Mouse (Mus musculus): Measurements from ENCODE around the gene Slco1a4. TPM values are rescaled to one million over a fixed set of nuclear protein-coding genes. Genes with fewer than 3 reads are reported as not detected.

The Slco1a4 gene
- 0.13 TPM in 1 of 2 replicates, not detected in the other for polyA plus RNA-seq (2015; fragmentation: Nextera tagmentation; extraction: Ambion mirVana)

DNA sequence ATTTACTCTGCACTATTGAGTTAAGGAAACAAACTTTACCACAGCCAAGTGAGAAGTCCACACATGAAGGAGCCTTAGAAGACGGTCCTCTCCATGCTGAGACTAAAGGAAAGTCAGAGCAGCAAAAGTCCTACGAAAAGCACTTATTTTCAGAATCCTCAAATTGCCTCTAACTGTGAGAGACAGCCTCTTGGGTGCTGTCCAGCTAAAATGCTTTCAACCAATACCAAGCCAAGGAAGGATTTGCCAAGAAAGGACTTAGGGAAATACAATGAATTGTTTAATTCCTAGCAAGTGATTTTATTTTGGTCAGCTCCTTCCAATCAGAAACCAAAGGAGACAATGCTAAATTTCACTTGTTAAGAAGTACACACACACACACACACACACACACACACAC is at the start of gene Slco1a4:
Slco1a4 (minus strand) TSS at position 115 of the 400 bp plus-strand sequence.

GRCm38 (mm10) chr6:141773710-141774109 is 82.3 kb downstream of the Slco1a4 start, which contains the start of gene Gm5724:
Gm5724 (minus strand) TSS chr6:141773810.

Other genes with a start within 250 kb of the Slco1a4 start
- 0.17 TPM in 1 of 2 replicates, not detected in the other for gene Slco1b2, start 226.7 kb downstream of the Slco1a4 start, polyA plus RNA-seq (2015; fragmentation: Nextera tagmentation; extraction: Ambion mirVana)
- gene Gm5724, start 82.4 kb downstream of the Slco1a4 start, polyA plus RNA-seq (2015; fragmentation: Nextera tagmentation; extraction: Ambion mirVana): not detected in 2 replicates
- not detected in 2 replicates for gene Slco1a1, start 90.8 kb upstream of the Slco1a4 start, polyA plus RNA-seq (2015; fragmentation: Nextera tagmentation; extraction: Ambion mirVana)
- gene Gm6614, start 155.2 kb upstream of the Slco1a4 start, polyA plus RNA-seq (2015; fragmentation: Nextera tagmentation; extraction: Ambion mirVana): not detected in 2 replicates

Data from skeletal muscle tissue, postnatal 0 days (tissue).